Mouse (Mus musculus): ENCODE measurements at regions not wholly inside any gene's neighbourhood (a gene's known extent, or its start where the extent isn't known, plus 50 kb on each side); places are given as distances from the start of the nearest gene placed in this dataset.

- TF ChIP-seq MAX (IDR thresholded peaks at IDR 0.05; ENCODE audit: low read depth) = no peak
- TF ChIP-seq POLR2A (IDR thresholded peaks at IDR 0.05; ENCODE audit: insufficient read length, low read depth) = no peak
- no peak for TF ChIP-seq E2F4 (IDR thresholded peaks at IDR 0.05; ENCODE audit: insufficient read depth)
- TF ChIP-seq MYOD1 (IDR thresholded peaks at IDR 0.05; ENCODE audit: control insufficient read depth in 1 of 3, insufficient read length in 2 of 3, low read depth in 2 of 3) = no peak
- TF ChIP-seq SRF (IDR thresholded peaks at IDR 0.05; ENCODE audit: control insufficient read depth, insufficient read length, low read depth) = no peak
- TF ChIP-seq MYOG (IDR thresholded peaks at IDR 0.05; ENCODE audit: control insufficient read depth in 1 of 3, insufficient read depth in 1 of 3, insufficient read length in 2 of 3, low read depth in 2 of 3) = no peak
- TF ChIP-seq CEBPB (IDR thresholded peaks at IDR 0.05; ENCODE audit: insufficient read depth, poor library complexity, severe bottlenecking) = no peak
Measured at GRCm38 (mm10) chr16:26285627-26286026, 86.0 kb downstream of the Cldn1 start.
